ENCODE assay signal across 8 mouse cellular contexts in genomic region chr6:83453706-83454105, GRCm38 (mm10). TPM values are rescaled to one million over a fixed set of nuclear protein-coding genes. Genes with fewer than 3 reads are reported as not detected.
DNase-seq lines count a peak whose midpoint lies in the region; ATAC-seq and TF ChIP-seq lines count a peak whose summit lies in the region.

No protein-coding gene starts in this region.

- no peak for TF ChIP-seq CTCF in spleen, adult 2 months (IDR thresholded peaks at IDR 0.05; ENCODE audit: extremely low read depth, insufficient read depth, insufficient read length, insufficient replicate concordance)
- TF ChIP-seq CTCF in stomach, postnatal 0 days (IDR thresholded peaks at IDR 0.05; ENCODE audit: low read depth), result no peak

- H3K4me1 ChIP-seq in spleen, adult 2 months (ENCODE audit: control insufficient read depth, insufficient read depth, insufficient read length), result peaks cover 49% of the 10 kb centered on the region
- peaks cover 96% of the 10 kb centered on the region for H3K4me1 ChIP-seq in liver, embryonic 13.5 days (replicated peaks)
- H3K4me1 ChIP-seq in stomach, postnatal 0 days (replicated peaks; ENCODE audit: control insufficient read depth, insufficient read depth), result peaks cover 16% of the 10 kb centered on the region

- H3K27me3 ChIP-seq in spleen, adult 2 months (ENCODE audit: control insufficient read depth, insufficient read depth, low read length), result no peaks in the 10 kb centered on the region
- peaks cover 16% of the 10 kb centered on the region; the same call in 1 of the 2 replicates for H3K27me3 ChIP-seq in liver, embryonic 13.5 days
- H3K27me3 ChIP-seq in stomach, postnatal 0 days (ENCODE audit: control insufficient read depth, insufficient read depth, low read length), result no peaks in the 10 kb centered on the region

- H3K4me2 ChIP-seq in liver, embryonic 13.5 days, result peak overlapping the region; percentile 98
- H3K4me2 ChIP-seq in stomach, postnatal 0 days (replicated peaks; ENCODE audit: low read depth), result peak overlapping the region; percentile 93

- TF ChIP-seq POLR2A in spleen, adult 2 months (IDR thresholded peaks at IDR 0.05; ENCODE audit: low read depth, low read length), result no peak

- intact Hi-C loops in left cerebral cortex, postnatal 4 days (cut with DNase I), result no loop called here

- peak overlapping the region; percentile 16; the same call in 1 of the 2 replicates for H3K27ac ChIP-seq in spleen, adult 2 months (ENCODE audit: insufficient read depth, low read length)
- peak overlapping the region; percentile 32; the same call in 1 of the 2 replicates for H3K27ac ChIP-seq in liver, embryonic 13.5 days
- 0 out of 2 replicates have a peak overlapping the region, but pooled peaks have one; percentile 49 for H3K27ac ChIP-seq in stomach, postnatal 0 days (replicated peaks)

- peak overlapping the region; percentile 28; the same call in 1 of the 2 replicates for H3K9ac ChIP-seq in liver, embryonic 13.5 days
- H3K9ac ChIP-seq in stomach, postnatal 0 days (ENCODE audit: low read length), result 0 out of 2 replicates have a peak overlapping the region, but pooled peaks have one; percentile 8

- no peak overlapping the region for H3K4me3 ChIP-seq in spleen, adult 2 months (ENCODE audit: extremely low read depth, insufficient read depth, insufficient read length)
- peak overlapping the region; percentile 74 for H3K4me3 ChIP-seq in liver, embryonic 13.5 days (replicated peaks)
- peak overlapping the region; percentile 17 for H3K4me3 ChIP-seq in stomach, postnatal 0 days (ENCODE audit: low read depth, low read length)

- no peaks in the 10 kb centered on the region; the same call in 1 of the 2 replicates for H3K36me3 ChIP-seq in spleen, adult 2 months (ENCODE audit: control insufficient read depth, insufficient read depth, low read length)
- H3K36me3 ChIP-seq in liver, embryonic 13.5 days, result 0 out of 2 replicates have a peak, but pooled peaks cover 12% of the 10 kb centered on the region
- H3K36me3 ChIP-seq in stomach, postnatal 0 days (ENCODE audit: control insufficient read depth, insufficient read depth, low read length), result no peaks in the 10 kb centered on the region

- WGBS in spleen, adult 2 months, result 77% methylated on average over 11 of the region's 11 CpGs
- 29% methylated on average over 11 of the region's 11 CpGs for WGBS in liver, embryonic 13.5 days (ENCODE audit: insufficient replicate concordance)
- 34% methylated on average over 11 of the region's 11 CpGs for WGBS in stomach, postnatal 0 days

- no peak for TF ChIP-seq EP300 in stomach, postnatal 0 days (optimal IDR thresholded peaks at IDR 0.05)

- no peaks in the 10 kb centered on the region for H3K9me3 ChIP-seq in liver, embryonic 13.5 days (replicated peaks)
- no peaks in the 10 kb centered on the region for H3K9me3 ChIP-seq in stomach, postnatal 0 days (ENCODE audit: control insufficient read depth, low read length)

- peak; percentile 59 to 63 for DNase-seq in cerebellum, postnatal 10 days
- DNase-seq in cerebellum, adult 8-10 months, result no peak
- DNase-seq in spleen, adult 2 months (ENCODE audit: low read depth in 1 of 2, low spot score in 2 of 2), result no peak
- DNase-seq in spleen, postnatal 36 days (ENCODE audit: low spot score in 2 of 2), result no peak
- no peak for DNase-seq in liver, embryonic 13.5 days
- peak; percentile 46 for DNase-seq in stomach, postnatal 0 days (ENCODE audit: low spot score)
- no peak for DNase-seq in layer of hippocampus, adult 9-11 months
- DNase-seq in left cerebral cortex, postnatal 4 days, result no peak

- ATAC-seq in liver, embryonic 13.5 days (ENCODE audit: low read depth), result no peak
- ATAC-seq in stomach, postnatal 0 days (ENCODE audit: low FRiP score, low TSS enrichment), result no peak

RNA-seq across cellular contexts. Expression of gene Tet3, which starts 5.2 kb away (rescaled TPM):
- 21.1 and 22.9 TPM in 2 replicates for polyA plus RNA-seq in spleen, adult 2 months (2012; rRNA removed)
- polyA plus RNA-seq in liver, embryonic 13.5 days (2015; fragmentation: Nextera tagmentation; extraction: Ambion mirVana), result 10.4 and 13.3 TPM in 2 replicates
- polyA plus RNA-seq in stomach, postnatal 0 days (2015; fragmentation: Nextera tagmentation; extraction: Ambion mirVana), result 21.4 and 22.7 TPM in 2 replicates
- total RNA-seq in left cerebral cortex, postnatal 4 days (2021), result 100 to 1,000 TPM; 112 to 117 TPM

RNA-seq across cellular contexts. Expression of gene Dguok, which starts 53.1 kb away (rescaled TPM):
- 41.8 and 44.9 TPM in 2 replicates for polyA plus RNA-seq in spleen, adult 2 months (2012; rRNA removed)
- polyA plus RNA-seq in liver, embryonic 13.5 days (2015; fragmentation: Nextera tagmentation; extraction: Ambion mirVana), result 25.3 and 29.1 TPM in 2 replicates
- polyA plus RNA-seq in stomach, postnatal 0 days (2015; fragmentation: Nextera tagmentation; extraction: Ambion mirVana), result 44.2 and 45.8 TPM in 2 replicates
- 10 to 100 TPM; 31.3 to 34.8 TPM for total RNA-seq in left cerebral cortex, postnatal 4 days (2021)

Comparison
In these comparisons a context has a peak if more than half of its experiments do, and no peak if none do; other contexts are left out.
1. DNase-seq: peak in cerebellum, postnatal 10 days (2 of 2) and stomach, postnatal 0 days (single experiment); none in cerebellum, adult 8-10 months (single experiment), spleen, adult 2 months (0 of 2), spleen, postnatal 36 days (0 of 2), liver, embryonic 13.5 days (single experiment), layer of hippocampus, adult 9-11 months (single experiment) and left cerebral cortex, postnatal 4 days (single experiment).
2. Peak in every context shown above with its lines, with median percentiles within 50 percentile points of each other: H3K27ac ChIP-seq.